Mouse (Mus musculus) CH12.LX (cell line): ENCODE measurements at regions not wholly inside any gene's neighbourhood (a gene's known extent, or its start where the extent isn't known, plus 50 kb on each side); places are given as distances from the start of the nearest gene placed in this dataset.

Experiments used
- CTCF ChIP-seq, 2 experiments: IDR thresholded peaks in 1 of 2; conservative IDR thresholded peaks in 1 of 2; 2 replicates each; pipeline ENCODE4 v1.5.1; 2011 to 2012; ENCODE audit warnings: low read depth in 2 of 2, low read length in 2 of 2, improper control_type of control experiment in 1 of 2, inconsistent platforms in 1 of 2, mild to moderate bottlenecking in 1 of 2, moderate library complexity in 1 of 2
- JUN ChIP-seq: IDR thresholded peaks from 2 replicates; pipeline ENCODE4 v1.6.1; 2011; ENCODE audit warnings: low read depth, mild to moderate bottlenecking, low read length, improper control_type of control experiment, moderate library complexity; ENCODE audit not compliant: insufficient read depth
- MAX ChIP-seq: IDR thresholded peaks from 2 replicates; pipeline ENCODE4 v1.6.1; 2011; ENCODE audit warnings: low read length, improper control_type of control experiment
- POLR2A ChIP-seq: IDR thresholded peaks from 2 replicates; pipeline ENCODE4 v1.6.1; 2011; ENCODE audit warnings: low read depth, mild to moderate bottlenecking, improper control_type of control experiment, low read length
- POLR2AphosphoS2 ChIP-seq: IDR thresholded peaks from 2 replicates; pipeline ENCODE4 v1.6.1; 2011; ENCODE audit warnings: low read depth, low read length, improper control_type of control experiment
- TCF12 ChIP-seq: IDR thresholded peaks from 2 replicates; pipeline ENCODE4 v1.6.1; 2014; ENCODE audit warnings: low read depth, mild to moderate bottlenecking, inconsistent platforms, low read length, improper control_type of control experiment
- USF1 ChIP-seq: IDR thresholded peaks from 2 replicates; pipeline ENCODE4 v1.6.1; 2014; ENCODE audit warnings: low read depth, mild to moderate bottlenecking, inconsistent platforms, low read length, improper control_type of control experiment
- USF2 ChIP-seq: conservative IDR thresholded peaks from 2 replicates; pipeline ENCODE4 v1.6.1; 2011; ENCODE audit warnings: low read depth, low read length, improper control_type of control experiment

DNA sequence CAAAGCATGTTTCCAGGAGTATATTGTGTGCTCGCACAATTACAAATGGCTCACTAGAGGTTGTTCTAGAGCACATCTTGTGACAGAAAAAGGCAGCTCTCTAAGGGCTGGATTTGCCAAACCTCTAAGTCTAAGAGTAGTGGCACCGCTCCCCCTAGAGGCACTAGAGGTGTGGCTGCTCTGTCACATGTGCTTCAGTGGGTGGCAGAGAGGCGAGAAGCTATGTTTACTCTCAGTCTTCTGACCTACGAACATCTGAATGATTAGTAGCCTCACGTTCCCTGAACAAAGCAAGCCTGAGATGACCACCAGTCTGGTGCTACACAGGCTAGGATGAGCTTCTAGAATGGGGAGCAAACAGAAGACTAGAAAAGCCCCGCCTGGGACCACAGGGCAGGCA, 212.6 kb upstream of the Clint1 start:
- TF ChIP-seq POLR2A = no peak
- peak in 1 of 2 experiments; percentile 34; a peak in 2 of 4 replicates for TF ChIP-seq CTCF (conservative IDR thresholded peaks at IDR 0.05 in 1 of 2, IDR thresholded peaks at IDR 0.05 in 1 of 2; ENCODE audit: low read depth in 2 of 2, low read length in 2 of 2)
- TF ChIP-seq TCF12 = no peak
- no peak for TF ChIP-seq POLR2AphosphoS2
- no peak for TF ChIP-seq USF2
- no peak for TF ChIP-seq JUN
- no peak for TF ChIP-seq MAX
- TF ChIP-seq USF1 = no peak
